Mouse (Mus musculus) mesoderm, embryonic 11.5 days (tissue): ENCODE measurements around the gene Tnfsfm13.
A peak's percentile ranks its signal among the peaks of the same experiment; 100 is the strongest.

Experiments
- DNase-seq: peaks from one replicate; pipeline ENCODE4 v3.0.0-alpha.2; 2012; ENCODE audit warnings: low read depth, low spot score

The Tnfsfm13 gene

DNA sequence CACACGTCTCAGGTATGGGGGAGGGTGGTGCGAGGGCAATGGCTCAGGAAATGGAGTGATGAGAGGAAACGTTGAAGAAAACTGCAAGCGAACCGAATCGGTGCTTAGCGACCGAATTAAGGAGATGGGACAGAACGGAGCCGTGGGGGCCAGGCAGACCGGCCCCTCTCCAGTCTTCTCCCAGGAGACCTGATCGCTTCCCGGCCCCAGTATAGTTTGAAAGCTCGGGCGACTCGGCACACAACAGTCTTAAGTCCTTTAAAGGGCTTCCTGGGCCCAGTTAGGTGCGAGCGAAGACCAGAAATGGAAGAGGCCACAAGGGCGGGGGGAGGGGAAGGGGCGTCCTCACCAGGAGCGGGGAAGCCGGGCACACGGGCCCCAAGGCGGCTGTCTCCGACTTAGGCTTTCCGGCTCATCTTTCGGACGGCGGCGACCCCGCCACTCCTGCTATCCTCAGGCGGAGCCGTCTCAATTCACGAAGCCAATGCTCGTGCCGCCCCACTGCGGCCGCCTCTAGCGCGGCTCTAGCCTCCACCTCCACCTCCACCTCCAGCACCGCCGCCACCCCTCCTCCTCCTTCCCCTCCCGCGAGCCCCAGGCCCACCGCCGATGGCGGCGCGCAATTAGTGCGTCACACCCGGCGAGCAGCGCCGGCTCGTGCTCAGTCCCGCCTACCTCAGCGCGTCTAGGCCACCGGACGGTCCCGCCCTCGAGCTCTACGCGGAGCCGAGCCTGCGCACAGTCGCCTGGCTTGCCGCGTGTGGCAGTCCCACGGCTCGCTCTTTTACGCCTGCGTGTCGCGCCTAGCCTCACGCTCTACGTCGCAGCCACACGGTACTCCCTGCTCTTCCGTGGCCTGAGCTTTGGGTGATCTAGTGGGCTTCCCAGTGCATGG lies 14.3 kb downstream of the Tnfsfm13 start, which contains the start of gene Senp3:
Gene Senp3 (minus strand): TSS at position 771 of the 895 bp plus-strand sequence.
- DNase-seq: peak; percentile 99

GRCm38 (mm10) chr11:69680136-69680855 lies 15.6 kb downstream of the Tnfsfm13 start:
- DNase-seq: no peak

DNA sequence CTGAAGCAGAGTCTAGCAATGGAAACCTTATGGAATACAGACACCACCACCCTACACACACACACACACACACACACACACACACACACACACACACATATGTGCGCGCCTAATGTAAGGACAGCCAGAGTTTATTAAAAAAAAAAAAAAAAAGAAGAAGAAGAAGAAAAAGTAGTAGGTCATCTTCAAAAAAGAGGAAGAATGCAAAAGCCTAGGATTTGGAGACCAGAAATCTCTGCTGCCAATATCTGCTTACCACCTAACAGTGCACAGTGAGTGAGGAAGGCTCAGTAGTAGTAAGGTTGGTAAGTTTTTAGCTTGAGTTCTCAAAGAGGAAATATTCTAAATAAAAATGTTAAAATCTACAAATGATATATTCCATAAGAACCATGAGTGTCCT lies 16.8 kb downstream of the Tnfsfm13 start:
- no peak for DNase-seq

- peak; percentile 100 for DNase-seq
These were observed 23.6 kb downstream of the Tnfsfm13 start, which contains the start of gene Eif4a1 for GRCm38 (mm10) chr11:69672211-69672706. TSS of gene Eif4a1 (minus strand) at chr11:69672423.

DNA sequence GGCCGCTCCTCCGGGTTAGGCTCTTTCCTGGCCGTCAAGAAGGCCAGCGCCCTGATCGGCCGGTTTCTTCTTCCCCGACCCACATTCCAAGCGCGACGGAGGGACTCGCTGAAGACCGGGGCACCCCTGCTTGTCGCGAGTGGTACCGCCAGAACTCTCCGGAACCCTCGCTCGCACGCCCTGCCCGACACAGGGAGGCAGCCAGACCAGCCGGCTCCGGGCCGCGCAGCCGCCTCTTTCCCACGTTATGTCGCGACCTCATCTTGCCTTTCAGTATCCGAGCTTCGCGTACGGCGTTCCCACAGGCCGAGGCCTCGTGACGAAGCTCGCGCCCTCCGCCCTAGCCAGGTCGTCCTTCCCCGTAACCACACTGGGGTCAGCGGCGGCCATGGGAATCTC lies 24.2 kb downstream of the Tnfsfm13 start:
- no peak for DNase-seq

- peak; percentile 96 for DNase-seq
These were observed 24.8 kb downstream of the Tnfsfm13 start for GRCm38 (mm10) chr11:69670786-69671725.

DNA sequence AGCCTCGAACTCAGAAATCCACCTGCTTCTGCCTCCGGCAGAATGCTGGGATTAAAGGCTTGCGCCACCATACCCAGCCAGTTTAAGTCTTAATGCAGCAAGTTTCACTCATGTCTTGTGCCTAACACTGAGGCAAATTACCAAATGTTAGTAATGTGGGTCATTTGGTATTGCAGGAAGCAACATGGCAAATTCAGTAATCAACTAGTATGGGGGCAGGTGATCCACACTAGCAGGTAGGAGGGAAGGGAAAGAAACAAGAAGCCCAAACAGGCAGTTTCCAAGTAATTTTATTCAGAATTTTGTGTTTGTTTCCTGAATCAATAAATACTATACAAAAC lies 29.3 kb downstream of the Tnfsfm13 start:
- DNase-seq: no peak

DNA sequence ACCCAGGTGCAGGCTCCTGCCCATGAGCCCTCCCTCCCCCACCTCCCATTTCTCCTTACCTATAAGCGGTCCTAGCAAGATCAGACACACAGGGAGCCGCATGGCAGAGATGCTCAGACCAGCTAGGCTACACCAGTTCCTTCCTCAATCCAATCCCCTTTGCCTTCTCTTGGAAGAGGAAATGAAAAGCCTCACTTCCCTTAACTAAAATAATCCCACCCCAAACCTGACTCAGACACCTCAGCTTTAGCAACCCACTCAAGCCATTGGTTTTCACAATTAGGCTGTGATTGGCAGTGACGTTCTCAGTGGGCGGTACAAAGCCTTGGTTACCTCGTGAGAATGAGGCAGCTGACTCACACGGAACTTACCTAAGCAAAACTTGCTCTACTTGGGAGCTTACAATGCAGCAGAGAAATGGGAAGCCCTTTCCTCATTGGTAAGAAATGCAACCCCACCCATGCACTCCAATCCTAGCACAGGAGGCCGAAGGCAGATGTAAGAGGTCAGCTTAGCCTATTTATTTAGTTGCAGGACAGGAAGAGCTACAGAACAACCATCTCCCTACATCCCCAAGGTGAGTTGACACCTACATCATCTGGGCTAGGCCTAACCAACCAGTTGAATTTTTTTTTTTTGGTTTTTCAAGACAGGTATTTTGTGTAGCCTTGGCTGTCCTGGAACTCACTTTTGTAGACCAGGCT lies 29.8 kb downstream of the Tnfsfm13 start, which contains the start of gene Cd68:
Gene Cd68 (minus strand): TSS at position 193 of the 704 bp plus-strand sequence.
- no peak for DNase-seq

GRCm38 (mm10) chr11:69665457-69665960 lies 30.4 kb downstream of the Tnfsfm13 start:
- DNase-seq: no peak

GRCm38 (mm10) chr11:69664841-69665240 lies 31.1 kb downstream of the Tnfsfm13 start:
- no peak for DNase-seq

DNA sequence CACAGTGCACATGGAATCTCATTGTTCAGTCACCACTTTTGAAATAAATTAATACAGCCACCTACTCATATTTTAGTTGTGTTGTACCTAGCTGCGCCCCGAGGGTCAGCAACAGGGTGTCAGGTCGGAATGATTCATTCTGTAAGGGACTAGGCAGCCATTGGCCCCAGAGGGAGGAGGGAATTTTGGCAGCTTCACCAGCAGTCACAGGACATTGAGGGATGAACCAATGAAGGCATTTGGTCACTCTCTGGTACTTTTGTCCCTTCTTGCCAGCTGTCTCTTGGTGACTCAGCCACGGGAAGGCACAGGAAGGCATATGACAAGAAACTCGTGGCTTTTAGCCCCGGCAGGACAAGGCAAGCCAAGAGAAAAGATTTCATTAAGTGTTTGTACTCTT lies 32.1 kb downstream of the Tnfsfm13 start:
- DNase-seq: no peak

- DNase-seq: no peak
These were observed 32.8 kb downstream of the Tnfsfm13 start for GRCm38 (mm10) chr11:69662967-69663671.

DNA sequence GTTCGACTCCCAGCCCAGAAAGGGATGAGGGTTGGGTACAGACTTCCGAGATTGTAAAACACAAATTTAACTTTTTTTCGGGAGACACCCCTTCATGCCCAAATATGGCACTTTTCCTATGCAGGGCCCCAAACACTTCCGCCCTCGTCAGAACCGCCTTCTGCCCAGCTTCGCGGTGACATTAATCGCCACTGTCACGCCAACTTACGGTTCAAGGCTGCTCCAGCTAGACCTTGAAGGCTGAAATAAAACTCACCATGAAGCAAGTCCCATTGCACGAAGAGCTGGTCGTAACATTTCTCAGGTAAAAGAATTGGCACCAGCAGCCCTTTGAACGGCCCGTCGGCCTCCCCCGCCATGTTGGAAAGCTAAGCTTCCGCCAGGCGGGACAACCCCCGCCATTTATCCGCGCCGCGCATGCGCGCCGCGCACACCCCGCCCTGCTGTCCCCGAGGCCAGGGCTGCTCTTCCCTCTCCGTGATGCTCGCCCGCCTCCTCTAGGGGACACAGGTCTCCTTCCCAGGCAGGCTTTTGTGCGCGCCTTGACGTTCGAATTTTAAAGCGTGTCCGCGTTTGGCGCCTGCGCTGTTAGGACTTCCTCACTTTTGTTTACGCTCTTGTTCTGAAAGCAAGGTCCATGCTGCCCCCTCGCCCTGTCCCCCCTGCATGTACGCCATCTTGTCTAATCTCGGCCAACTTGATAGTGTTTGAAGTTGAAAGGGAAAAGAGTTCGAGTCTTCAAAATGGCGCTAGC lies 33.5 kb downstream of the Tnfsfm13 start, which contains the start of gene Mpdu1:
Gene Mpdu1 (minus strand): TSS at position 430 of the 754 bp plus-strand sequence.
- DNase-seq: peak; percentile 99

- DNase-seq: no peak
These were observed 34.5 kb downstream of the Tnfsfm13 start for GRCm38 (mm10) chr11:69661221-69661881.

DNA sequence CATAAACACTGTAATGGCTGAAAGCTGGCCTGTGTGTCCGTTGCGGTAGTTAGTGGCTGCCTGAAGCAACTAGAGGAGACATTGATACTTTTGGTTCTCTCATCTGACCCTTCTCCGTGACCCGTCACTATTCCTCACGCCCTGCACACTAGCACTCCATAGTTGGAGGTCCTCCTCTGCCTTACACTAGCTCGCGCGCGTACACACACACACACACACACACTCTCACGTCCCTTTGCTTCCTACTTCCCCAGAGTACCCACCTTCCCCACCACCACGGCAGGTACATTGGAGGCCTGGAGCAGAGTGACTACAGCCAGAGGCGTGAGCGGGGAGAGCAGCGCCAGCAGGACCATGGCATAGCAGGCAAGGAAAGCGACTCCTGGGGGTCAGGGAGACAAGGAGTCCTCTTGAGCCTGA lies 38.4 kb downstream of the Tnfsfm13 start:
- no peak for DNase-seq

DNA sequence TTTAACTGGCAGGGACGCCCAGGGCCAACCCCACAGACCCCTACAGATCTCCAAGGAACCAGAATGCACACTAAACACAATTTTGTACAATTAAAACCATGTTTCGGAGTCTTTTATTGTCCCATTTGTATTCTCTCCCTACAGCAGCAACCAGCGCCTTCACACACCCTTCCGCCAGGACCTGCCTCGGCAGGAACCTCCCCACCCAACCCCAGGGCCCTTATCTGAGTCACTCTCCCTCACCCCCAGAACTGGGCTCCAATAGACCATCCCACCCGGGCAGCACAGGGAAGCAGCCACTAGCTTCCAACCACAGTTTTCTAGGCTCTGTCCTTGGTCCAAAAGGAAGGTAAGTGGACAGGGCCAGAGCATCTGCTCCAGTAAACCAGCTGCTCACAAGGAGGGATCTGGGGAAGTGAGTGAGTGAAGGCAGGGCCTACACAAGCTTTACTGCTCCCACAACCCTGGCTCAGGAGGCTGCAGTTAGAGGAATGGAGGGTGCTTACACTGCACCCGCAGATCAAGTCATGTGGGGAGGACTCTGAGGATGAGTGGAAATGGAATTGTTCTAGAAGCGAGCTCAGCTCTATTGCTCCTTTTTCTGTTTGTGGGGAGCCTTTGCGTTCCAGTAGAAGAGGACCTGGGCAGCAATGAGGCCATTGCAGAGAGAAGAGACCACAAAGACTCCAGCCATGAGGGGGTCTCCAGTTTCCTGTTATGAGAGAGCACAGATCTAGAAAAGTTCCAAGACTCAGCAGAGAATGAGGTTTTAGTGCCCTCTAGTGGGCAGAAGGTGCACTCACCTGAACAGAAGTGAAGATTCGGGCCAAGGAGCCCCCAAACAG lies 39.1 kb downstream of the Tnfsfm13 start:
- peak; percentile 77 for DNase-seq

DNA sequence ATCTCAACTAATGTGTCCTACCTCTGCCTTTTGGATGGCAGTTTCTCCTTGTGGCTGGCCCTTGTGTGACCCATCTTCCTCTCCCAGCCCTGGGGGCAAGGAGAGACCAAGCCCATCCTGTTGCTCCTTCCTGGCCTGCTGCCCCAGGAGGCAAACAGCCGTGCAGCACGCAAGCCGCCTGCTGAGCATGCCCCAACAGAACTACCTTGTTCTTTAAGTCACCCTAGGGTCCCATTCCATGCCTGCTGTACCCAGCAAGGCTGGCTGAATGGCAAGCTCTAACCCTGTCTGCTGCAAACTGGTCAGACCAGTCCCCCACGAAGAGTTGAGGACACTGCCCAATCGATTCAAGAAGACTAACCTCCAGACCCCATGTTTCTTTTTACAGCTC lies 39.8 kb downstream of the Tnfsfm13 start:
- no peak for DNase-seq
